Mouse (Mus musculus): Measurements from ENCODE around the gene Bend4.

The Bend4 gene

DNA sequence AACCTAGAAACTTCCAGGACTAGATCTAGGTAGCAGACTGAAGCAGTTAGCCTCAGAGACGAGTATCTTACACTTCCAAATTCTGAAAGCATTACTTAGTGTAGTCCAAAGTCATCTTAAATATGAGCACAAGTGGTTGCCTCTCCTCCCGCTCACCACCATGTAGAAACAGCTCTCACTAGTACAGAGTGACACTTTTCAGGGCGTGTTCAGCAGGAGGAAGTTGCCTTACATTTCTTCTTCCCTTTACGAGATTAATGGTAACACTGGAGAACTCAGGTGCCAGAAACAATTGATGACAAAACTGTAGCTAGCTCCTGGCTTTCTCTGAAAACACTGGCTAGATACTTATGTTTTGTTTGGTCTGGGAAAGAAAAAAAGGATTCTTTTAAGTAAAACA is 8.7 kb downstream of the Bend4 start:
- no peak for DNase-seq (ENCODE audit: low spot score)

GRCm38 (mm10) chr5:67411475-67411874 is 16.6 kb downstream of the Bend4 start:
- DNase-seq (ENCODE audit: low spot score) = no peak

GRCm38 (mm10) chr5:67410426-67410825 is 17.7 kb downstream of the Bend4 start:
- DNase-seq (ENCODE audit: low spot score) = no peak

- no peak for DNase-seq (ENCODE audit: low spot score)
Measured at GRCm38 (mm10) chr5:67408391-67408790, 19.7 kb downstream of the Bend4 start.

DNA sequence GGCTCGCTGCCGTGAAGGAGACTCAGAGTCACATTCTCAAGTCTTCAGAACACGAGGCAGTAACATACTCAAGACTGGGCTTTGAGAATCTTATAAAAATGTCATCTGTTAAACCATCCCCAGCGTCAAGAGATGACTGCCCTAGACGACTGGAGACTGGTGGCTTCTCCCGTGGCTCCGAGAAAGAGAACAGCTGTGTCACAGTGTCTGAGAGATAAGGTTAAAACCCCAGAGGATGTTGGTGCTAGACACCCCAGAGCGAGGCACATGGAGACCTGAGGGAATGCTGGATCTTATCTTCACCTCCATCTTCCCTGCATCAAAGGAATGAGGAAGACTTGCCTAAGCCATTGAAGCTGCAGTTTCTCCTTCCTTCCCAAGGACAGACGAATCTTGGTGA is 23.2 kb downstream of the Bend4 start:
- no peak for DNase-seq (ENCODE audit: low spot score)

DNA sequence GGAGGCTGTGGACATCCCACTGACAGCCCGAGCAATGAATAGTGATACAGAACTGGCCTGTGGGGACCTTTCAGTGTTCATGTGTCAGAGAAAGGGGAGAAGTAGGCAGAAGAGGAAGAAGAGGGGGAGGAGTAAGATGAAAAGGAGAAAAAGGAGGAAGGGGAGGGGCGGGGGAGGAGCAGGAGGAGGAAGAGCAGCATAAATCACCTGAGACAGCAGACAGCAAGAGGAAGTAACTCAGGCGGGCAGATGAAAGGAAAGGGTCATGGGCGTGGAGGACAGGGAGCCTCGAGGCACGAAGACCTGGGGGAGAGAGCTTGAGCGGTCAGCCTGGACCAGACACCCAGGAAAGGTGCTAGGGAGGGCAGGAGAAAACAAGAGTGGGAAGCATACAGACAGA is 23.7 kb downstream of the Bend4 start:
- DNase-seq (ENCODE audit: low spot score) = no peak

GRCm38 (mm10) chr5:67401612-67402011 is 26.5 kb downstream of the Bend4 start:
- no peak for DNase-seq (ENCODE audit: low spot score)

DNA sequence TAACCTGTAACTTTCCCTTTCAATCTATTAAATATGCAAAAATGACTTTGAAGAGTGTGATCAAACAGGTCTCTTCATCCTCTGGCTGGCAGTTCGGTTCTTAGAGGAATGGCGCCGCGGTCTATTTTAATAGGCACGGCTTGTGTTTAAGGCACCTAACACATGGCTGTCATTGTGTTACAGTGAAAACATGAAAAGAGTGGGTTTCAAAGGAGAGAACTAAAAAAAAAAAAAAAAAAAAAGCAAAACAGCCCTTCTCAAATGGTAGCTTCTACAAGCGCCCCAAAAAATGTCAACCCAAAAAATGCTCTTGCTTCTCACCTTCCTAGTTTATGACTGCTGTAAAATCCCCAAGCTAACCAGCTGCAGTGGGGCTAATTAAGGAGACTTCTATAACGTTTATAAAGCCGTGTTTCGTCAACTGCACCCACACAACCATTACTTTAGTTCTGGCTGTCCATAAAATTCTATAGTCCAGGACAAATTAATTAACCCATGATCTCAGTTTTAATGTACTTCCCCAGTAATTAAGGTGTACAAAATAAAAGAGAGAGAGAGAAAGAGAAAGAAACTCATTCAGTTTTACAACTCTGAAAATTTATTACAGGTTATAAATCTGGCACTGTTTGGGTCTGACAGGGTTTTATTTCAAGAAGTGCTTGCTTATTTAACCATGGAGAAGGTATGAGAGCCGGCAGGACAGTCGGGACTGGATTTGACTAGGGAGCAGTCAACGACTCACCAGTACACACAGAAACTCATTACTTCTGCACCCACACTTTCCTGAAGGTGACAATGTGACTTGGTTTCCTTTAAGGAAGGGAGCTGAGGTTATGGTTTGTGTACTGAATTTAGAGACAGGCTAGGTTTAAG is 27.3 kb downstream of the Bend4 start:
- no peak for DNase-seq (ENCODE audit: low spot score)

DNA sequence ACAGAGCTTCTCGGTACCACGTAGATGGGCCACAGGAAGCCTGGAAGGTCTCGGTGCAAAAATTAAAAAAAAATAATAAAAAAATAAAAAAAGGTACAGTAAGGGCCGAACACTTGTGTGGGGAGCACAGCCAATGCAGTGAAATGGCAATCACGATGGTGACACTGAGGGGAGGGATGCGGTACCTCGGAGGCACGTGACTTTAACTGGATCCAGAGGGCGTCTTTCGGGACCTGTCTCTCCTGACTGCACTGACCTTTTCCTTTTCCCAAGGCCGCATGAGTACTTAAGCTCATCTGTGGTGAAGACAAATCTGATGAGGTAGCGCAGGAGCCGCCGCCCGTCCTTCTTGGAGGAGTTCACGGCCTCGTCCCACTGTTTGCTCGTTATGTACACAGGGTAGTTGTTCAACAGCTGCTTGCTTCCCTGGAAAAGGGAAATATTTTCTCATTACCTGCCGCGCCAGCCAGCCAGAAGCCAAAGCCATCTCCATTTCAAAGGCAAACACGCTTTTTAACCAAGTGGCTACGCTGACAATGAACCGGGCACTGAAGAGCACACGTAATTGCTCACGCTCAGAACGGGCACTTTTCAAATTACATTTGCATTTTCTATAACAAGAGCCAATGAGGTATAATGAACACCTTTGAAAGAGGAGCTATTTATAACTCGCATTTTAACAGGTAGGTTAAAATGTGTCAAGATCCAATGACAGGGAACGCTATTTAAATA is 28.1 kb downstream of the Bend4 start:
- no peak for DNase-seq (ENCODE audit: low spot score)

GRCm38 (mm10) chr5:67397186-67397585 is 30.9 kb downstream of the Bend4 start:
- no peak for DNase-seq (ENCODE audit: low spot score)

GRCm38 (mm10) chr5:67395211-67395851 is 32.8 kb downstream of the Bend4 start:
- no peak for DNase-seq (ENCODE audit: low spot score)

- no peak for DNase-seq (ENCODE audit: low spot score)
Measured at GRCm38 (mm10) chr5:67393951-67394350, 34.2 kb downstream of the Bend4 start.

DNA sequence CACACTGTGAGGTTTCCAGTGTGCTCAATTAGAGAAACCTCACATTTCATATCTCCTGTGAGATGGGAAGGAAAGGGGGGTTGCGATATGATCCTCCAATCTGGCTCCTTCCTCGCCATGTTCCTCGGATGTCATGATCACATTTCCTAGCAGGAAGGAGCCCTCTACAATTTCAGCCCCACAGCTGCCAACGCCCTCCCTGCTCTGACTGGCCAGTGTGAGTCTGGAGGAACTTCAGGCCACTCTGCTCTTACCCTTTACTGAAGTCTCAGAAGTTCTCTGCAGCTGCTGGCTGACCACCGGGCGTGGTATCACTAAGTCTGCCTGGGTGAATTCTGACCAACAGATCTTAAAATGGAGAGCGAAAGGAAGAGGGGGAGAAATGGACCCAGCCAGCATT is 45.6 kb downstream of the Bend4 start:
- no peak for DNase-seq (ENCODE audit: low spot score)

DNA sequence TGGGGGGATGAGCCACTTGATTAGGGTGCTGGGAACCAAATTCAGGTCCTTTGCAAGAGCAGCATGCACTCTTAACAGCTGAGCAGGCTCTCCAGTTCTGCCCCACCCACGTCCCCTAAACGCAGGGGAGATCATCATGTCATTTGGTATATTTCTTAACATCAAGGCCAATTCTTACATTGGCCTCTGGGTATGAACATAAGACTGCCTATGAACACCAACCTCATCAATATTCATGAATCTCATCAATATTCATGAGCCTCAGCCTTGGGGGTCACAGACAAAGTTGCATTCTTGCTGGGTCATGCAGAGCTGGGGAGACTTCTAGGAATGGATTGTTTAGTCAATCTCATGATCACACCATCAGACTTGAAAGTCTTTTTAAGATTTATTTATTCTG is 46.4 kb downstream of the Bend4 start:
- DNase-seq (ENCODE audit: low spot score) = no peak

GRCm38 (mm10) chr5:67377044-67377621 is 51.0 kb downstream of the Bend4 start:
- DNase-seq (ENCODE audit: low spot score) = no peak

GRCm38 (mm10) chr5:67362931-67363330 is 65.2 kb downstream of the Bend4 start:
- DNase-seq (ENCODE audit: low spot score) = no peak

DNA sequence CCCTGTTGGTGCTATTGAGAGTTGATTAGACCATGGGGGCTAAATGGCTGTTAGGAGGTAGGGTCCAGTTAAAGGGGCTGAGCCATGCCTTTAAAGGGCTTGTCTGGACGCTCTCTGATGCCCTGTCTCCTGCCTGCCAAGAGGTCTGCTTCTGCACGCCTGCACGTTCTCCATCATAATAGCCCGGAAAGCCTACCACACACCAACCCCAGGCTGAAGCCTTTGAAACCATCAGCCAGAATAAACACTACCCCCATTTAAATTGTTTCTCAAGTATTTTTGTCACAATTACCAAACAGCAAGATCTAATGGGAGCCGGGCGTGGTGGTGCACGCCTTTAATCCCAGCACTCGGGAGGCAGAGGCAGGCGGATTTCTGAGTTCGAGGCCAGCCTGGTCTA is 65.8 kb downstream of the Bend4 start:
- no peak for DNase-seq (ENCODE audit: low spot score)

- peak; percentile 5 for DNase-seq (ENCODE audit: low spot score)
Measured at GRCm38 (mm10) chr5:67348949-67349348, 79.2 kb downstream of the Bend4 start.

GRCm38 (mm10) chr5:67347060-67347459 is 81.0 kb downstream of the Bend4 start:
- no peak for DNase-seq (ENCODE audit: low spot score)

All from ovary, postnatal 36 days (tissue).